Mouse (Mus musculus) cerebellum, postnatal 36 days (tissue): ENCODE measurements at regions not wholly inside any gene's neighbourhood (a gene's known extent, or its start where the extent isn't known, plus 50 kb on each side); places are given as distances from the start of the nearest gene placed in this dataset.
"Not testable (repeated sequence)": the region's sequence is repeated elsewhere in the genome, so short reads cannot be mapped to it uniquely, and the experiment has no call there.

Experiments
- DNase-seq, 2 experiments: peaks; one replicate each; pipeline ENCODE4 v3.0.0; 2021 to 2022; ENCODE audit warnings: mixed read lengths in 2 of 2

DNA sequence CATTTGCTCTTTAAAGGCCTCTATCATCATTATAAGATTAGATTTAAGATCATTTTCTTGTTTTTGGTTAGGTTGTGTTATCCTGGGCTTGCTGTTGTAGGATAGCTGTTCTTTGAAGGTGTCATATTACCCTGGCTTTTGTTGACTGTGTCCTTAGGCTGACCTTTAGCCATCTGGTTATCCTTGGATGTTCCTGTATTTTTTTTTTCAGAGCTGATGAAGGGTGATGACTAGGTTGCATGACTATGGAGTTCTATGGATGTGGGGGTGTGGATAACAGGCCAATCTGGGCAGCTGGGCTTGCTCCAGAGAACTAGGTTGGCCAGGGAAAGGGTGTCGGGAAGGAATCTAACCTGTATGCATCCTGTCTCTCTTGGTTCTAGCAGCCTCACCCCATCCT is 74.2 kb downstream of the Dmrta1 start:
- DNase-seq = no peak

DNA sequence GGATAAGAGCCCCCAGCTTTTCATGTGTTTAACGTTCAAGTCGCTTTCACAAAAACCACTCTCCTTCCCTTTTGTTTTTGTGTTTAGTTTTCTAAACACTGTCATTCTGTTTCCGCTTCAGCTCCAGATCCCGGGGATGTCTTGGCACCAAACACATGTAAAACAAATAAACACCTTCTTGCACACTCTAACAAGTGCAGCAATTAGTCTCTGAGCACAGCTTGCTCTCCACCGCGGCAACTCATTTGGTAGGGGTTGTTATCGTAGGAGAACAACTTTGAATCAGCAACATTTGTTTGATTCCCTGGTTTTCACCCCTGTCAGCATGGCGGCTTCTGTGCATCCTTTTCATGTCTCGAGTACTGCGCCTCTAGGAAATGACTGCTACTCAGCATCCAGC is 97.0 kb downstream of the Dmrta1 start:
- DNase-seq = no peak

DNA sequence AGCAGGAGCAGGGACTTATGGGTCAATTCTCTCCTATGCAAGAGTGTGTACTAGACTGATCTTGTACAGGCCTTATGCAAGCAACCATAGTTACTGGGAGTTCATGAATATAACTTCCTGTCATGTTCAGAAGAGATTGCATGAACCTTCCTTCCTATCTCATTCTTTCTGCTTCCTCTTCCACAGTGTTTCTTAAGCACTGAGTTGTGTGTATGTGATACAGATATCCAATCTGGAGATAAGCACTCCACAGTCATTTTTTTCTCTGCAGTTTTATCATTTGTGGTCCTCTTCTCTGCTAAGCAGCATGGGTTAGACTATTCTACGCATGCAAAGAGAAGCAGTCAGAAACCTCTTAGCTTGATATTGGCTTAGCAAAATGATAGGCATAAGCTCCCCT is 102.3 kb downstream of the Dmrta1 start:
- DNase-seq = no peak

DNA sequence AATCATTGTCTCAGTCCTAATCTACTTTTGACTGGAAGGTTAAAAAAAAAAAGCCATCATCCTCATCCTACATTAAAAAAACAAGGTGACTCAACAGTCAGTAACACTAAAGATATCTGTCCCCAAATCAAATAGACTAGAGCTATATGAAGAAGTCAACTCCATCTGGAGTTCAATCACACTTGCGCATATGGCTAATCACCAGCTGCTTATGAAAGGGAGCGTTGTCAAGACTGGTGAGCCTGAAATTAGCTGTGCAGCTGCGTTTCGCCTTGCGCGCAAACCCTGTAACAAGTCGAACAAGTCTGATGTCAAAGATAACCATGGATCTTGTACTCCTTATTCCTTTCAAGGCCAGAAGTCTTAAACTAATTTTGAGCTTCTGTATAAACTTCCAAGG is 137.6 kb downstream of the Dmrta1 start:
- no peak for DNase-seq

DNA sequence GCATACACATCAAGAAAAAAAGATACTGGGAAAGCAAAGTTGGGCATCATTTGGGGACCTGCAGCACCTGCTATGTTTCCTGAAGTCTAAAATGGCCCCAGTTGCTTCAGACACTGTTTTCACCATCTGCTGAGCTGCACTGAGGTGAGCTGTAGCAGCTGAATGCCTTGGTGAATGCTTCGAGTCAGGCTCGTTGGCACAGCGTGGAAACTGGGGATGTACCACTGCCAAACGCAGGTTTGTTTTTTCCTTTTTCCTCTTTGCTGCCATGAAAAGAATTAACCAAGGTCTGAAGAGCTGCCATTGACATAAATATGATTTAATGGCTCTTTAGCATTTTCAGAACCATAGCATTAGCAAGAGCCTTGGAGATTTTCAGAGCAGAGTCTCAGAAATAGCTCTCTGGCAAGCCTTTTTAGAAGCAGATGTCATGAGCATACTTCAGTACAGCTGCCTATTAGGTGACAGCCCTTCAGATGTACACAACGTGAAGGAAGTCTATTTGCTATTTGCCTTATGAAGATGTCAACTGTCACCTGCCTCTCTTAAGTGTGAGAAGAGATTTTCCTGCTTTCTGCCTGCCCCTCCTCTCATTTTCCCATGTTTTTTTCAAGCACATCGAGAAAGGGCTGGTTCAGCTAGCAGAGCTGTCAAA is 155.4 kb downstream of the Dmrta1 start:
- no peak for DNase-seq

DNA sequence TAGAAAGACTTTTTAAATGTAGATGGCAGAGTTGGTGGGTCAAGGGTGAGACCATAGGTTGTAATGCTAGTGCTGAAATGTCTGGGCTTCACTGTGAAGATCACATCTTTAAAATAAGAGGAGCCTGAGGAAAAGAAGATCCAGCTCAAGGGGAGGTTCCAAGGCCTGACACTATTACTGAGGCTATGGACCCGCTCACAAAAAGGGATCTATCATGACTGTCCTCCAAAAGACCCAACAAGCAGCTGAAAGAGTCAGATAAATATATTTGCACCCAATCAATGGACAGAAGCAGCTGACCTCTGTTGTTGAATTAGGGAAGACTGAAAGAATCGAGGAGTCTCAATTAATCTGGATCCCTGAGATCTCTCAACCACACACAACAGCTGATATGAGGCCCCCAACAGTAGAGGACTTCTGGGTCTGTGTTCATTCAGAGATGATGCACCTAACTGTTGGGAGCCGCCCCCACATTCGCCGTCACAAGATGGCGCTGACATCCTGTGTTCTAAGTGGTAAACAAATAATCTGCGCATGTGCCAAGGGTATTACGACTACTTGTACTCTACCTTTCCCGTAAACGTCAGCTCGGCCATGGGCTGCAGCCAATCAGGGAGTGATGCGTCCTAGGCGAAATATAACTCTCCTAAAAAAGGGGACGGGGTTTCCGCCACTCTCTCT is 196.3 kb downstream of the Dmrta1 start:
- peak; percentile 9 to 15 for DNase-seq

DNA sequence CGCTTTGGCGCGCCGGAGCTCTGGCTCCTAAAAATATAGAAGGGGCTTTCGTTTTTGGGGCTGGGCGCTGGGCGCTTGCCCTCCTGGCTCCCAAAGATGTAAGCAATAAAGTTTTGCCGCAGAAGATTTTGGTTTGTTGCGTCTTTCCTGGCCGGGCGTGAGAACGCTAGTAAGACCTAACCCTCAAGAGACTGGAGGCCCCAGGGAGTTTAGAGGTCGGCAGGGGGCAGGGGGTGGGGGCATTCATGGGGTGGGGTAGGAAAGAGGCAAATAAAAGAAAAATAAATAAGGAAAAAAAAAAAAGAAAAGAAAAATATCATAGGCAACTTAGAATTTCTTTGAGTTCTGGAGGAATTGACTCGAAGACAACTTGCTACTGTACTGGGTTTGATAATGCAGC is 196.9 kb downstream of the Dmrta1 start:
- DNase-seq = not testable (repeated sequence)

DNA sequence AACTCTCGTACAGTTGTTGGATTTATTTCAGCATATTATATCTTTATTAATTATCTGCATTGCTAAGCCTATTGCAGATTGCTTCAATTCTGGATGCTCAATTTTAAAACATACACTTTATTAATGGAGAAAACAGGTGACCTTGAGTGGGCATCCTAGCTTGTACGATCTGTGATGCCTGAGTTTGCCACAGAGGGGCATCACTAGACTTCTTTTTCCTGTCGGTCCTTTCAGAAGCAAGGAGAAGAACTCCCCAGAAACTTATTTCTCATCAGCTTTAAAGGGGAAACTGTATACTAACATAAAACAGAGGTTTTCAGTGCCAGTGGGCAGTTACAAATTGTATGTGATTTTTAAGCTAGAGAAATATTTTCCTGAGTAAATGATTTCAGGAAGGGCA is 201.8 kb downstream of the Dmrta1 start:
- DNase-seq = peak in 1 of 2 experiments; percentile 3

DNA sequence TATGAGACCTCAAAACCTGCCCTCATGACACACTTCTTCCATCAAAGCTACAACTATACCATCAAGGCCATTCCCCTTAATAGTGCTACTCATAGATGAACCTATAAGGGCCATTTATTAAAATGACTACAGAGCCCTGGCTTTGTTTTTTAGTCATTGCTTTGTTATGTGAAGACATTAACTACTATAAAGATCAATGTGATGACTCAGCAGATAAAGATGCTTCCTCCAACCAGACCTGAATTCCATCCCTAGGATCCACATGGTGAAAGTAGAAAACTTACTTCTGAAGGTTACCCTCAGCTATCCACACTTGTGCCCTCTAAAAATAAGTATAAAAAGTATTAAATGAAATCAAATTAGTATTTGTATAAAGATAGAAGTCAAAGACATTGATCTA is 230.4 kb downstream of the Dmrta1 start:
- no peak for DNase-seq

DNA sequence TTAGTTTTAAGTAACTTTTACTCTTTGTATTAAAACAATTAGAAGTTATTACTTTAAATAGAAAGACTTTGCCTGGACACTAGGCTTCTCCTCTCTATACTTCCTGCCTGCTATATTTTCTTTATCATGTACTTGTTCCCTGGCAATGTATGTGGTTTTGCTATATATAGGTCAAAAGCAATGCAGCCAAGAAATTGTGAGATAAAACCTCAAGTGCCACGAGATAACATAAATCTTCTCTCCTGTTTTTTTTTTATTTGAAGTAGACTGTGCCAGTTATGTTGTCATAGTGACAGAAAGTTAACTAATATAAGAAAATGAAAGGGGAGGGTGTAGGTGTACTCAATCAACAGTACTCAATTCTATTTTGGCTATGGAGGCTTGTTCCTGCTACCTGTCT is 258.4 kb downstream of the Dmrta1 start:
- DNase-seq = no peak

DNA sequence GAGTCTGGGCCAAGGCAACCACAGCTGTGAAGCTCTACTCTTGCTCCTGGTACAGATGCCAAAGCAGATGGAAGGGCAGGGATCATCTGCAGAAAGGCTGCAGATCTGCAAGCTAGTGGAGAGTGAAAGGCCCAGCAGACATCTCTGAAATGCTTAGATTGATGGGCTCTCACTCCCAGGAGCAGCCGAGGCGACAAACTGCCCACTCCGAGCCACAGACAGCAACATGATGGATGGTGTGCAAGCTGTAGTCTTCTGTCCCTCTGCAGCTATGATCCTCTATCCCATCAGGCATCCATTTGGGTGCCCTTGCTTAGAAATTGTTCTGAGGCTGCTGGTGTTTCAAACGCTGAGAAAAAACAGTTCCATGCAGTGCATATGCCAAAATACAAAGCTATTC is 262.1 kb downstream of the Dmrta1 start:
- DNase-seq = no peak

DNA sequence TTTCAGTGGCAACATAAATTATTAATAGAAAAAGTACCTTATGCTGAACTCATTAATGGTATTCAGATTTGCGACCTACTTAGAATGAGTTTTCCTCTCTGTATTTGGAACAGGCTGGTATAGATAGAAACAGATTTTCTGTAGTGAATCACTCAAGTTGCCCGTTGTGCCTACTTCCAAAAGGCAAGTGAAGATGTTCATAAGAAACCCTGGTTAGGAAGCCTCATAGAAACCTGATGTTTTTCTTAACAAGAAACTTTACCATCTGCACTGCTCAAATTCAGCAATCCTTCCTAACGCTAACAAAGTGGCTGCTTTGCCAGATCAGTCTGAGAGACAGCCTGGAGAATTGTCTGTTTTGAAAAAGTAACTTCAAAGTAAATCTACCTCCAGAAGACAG is 242.5 kb upstream of the Zfp352 start:
- DNase-seq = no peak

DNA sequence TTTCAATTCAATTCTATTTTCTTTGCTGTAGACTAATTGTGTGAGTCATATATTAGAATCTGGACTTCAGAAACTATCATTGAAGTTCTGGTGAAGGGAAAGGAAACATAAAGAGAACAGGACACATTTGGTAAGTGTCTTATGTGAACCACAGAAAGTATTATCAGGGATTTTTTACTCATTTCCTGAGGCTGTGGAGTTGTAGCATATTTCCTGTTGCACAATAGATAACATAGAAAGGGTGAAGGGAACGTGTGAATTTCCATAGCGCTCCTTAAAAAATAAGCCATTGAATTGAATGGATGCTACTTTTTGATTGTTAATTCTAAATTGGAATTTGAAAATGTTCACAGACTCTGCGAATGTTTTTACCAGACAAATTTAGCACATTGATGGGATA is 215.2 kb upstream of the Zfp352 start:
- DNase-seq = no peak

DNA sequence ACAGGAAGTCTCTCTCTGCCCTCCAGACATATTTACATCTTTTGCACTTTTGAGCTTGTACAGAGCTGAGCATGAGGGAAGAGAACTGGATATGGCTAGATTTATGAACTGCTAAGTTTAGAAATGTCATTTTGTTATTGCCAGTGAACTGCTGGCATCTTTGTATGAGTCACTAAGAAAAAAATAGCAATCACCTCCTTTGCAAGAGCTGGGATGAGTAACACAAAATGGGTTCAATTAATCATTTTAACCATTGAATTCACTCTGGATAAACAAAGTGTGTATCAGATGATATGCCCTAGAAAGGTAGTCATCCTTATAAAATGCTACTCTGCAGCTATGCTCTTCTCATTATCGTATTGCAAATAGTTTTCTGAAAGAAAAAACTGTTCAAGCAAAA is 214.7 kb upstream of the Zfp352 start:
- DNase-seq = no peak

DNA sequence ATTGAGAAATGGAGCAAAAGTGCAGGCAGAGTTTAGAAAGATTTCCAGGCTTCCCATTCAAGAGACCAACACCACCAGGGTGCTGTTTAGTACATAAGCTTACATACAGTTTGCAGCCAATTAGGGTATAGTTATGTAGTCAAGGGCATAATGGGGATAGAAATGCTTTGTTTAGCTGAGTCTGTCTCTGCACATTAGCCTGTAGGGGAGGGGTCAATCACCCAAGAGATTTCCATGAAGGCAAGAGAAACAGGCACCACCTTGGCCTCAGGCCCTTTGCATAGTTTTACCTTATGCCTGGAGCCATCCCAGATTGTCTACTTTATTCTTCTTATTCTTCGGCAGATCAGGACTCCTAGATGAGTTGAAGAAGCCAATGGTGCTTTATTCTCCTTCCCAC is 205.9 kb upstream of the Zfp352 start:
- DNase-seq = no peak

DNA sequence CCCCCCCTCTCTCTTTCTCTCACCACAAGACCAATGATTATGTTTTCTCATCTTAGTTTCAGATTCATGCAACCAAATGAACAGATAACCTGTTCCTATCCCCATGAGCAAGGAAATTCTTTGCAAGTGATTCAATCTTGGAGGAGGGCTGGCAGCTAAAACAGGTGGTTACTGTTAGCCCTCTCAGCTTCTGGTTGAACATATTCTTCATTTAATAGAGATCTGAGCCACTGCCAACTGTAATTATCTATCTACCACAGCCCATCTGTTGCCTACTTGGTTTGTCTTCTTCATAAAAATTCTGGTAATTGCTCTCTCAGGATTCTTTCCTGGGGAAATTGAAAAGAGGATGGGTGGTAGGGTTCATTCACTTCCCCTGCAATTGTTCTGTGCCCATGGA is 204.4 kb upstream of the Zfp352 start:
- DNase-seq = no peak
